Mouse (Mus musculus) central nervous system, embryonic 14 days (tissue): ENCODE data around the gene Taf4. TPM values are rescaled to one million over a fixed set of nuclear protein-coding genes. Genes with fewer than 3 reads are reported as not detected.

ENCODE experiments used
- polyA plus RNA-seq: library from polyadenylated mRNA; depleted of rRNA; stranded (reverse); fragments of >200 nt; gene quantifications from 2 replicates; pipeline ENCODE4 v1.2.3, GENCODE M21; 2012; rRNA removed

Gene Taf4
- 18.9 and 21.6 TPM in 2 replicates for polyA plus RNA-seq

GRCm38 (mm10) chr2:179976628-179977343, at the start of gene Taf4:
Gene Taf4 (minus strand): TSS chr2:179976646.

DNA sequence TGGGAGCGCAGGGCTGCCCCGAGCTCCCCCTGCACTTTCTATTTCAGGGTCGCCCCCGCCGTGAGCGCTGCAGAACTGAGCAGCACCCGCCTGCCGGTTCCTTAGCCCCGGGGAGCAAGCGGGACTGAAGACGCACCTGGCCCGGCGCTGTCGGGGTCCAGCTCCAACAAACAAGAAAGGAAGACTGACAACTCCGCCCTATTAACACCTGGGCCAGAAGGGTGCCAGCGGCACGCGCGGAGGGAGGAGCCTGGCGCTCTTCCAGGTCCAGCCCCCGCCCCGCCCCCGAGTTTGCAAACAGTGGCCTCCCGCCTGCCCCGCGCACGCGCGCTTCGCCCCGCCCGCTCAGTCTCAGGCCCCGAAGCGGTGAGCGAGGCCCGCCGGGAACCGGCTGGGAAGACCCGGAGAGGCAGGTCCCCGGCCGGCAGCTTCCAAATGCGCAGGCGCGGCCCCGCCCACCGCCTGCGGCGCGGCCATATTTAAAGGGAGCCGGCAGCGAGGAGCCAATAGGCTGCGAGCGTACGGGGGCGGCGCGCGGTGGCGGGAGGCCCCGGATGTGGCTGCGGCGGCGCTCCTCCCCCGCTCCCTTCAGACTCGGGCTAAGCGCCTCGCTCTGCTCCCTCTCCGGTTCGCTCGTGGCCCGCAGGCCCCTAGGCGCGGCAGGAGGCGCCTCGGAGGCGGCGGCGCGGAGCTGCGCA, 48.1 kb upstream of the Taf4 start, which contains the start of gene Lsm14b:
Gene Lsm14b (plus strand): TSS at position 587 of the 698 bp plus-strand sequence.

Other genes starting within 250 kb of the Taf4 start
- 169 and 201 TPM in 2 replicates for gene Lsm14b, start 48.3 kb upstream of the Taf4 start, polyA plus RNA-seq
- gene Psma7, start 65.8 kb upstream of the Taf4 start, polyA plus RNA-seq: 361 and 390 TPM in 2 replicates
- 45.2 and 45.3 TPM in 2 replicates for gene Ss18l1, start 65.9 kb upstream of the Taf4 start, polyA plus RNA-seq
- 39.3 and 40.8 TPM in 2 replicates for gene Mtg2, start 93.9 kb upstream of the Taf4 start, polyA plus RNA-seq
- gene Hrh3, start 127.8 kb upstream of the Taf4 start, polyA plus RNA-seq: 7.2 and 8.6 TPM in 2 replicates
- 40.8 and 42.8 TPM in 2 replicates for gene Osbpl2, start 142.7 kb upstream of the Taf4 start, polyA plus RNA-seq
- gene Adrm1, start 194.8 kb upstream of the Taf4 start, polyA plus RNA-seq: 122 and 128 TPM in 2 replicates
- gene Lama5, start 249.2 kb upstream of the Taf4 start, polyA plus RNA-seq: 5.2 and 14.0 TPM in 2 replicates